Mouse (Mus musculus): ENCODE data around the gene Fbh1. TPM values are rescaled to one million over a fixed set of nuclear protein-coding genes. Genes with fewer than 3 reads are reported as not detected.
A peak's percentile ranks its signal among the peaks of the same experiment; 100 is the strongest.

Fbh1 gene
- total and polyA plus RNA-seq, 3 experiments: 30.2 to 46.4 (median 35.2) TPM

DNA sequence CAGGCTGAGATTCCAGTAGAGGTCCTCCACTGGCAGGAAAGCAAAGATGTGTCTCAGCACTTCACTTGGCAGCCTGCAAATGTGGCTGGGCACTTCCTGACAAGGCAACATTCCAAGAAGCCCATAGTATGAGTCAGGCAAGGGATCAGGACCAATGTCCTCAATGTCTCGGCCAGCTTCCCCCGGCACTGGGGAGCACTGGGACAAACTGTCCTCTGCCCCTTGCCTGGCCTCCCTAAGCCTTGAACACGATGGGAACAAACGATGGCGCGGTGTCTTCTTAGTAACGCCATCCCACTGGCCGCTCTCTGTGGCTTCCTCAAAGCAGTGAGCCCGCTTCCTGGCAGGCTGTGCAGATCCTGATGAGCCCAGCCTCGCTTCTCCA is 10.2 kb downstream of the Fbh1 start:
- dilution Hi-C loops (cut with MboI; ENCODE audit: extremely low pct_ligation_motif_present, extremely low pct_unique_long_range_greater_than_20kb, low sequenced_read_pairs) (no loop called here), in situ Hi-C loops (cut with MboI; ENCODE audit: low pct_ligation_motif_present, low pct_unique_long_range_greater_than_20kb, low sequenced_read_pairs) (no loop called here)
- Histone ChIP-seq H3K9ac (ENCODE audit: insufficient read depth, low read depth) (no peak overlapping the region), H3K4me3 (replicated peaks in 1 of 3; ENCODE audit: low read depth in 2 of 3, low read length in 2 of 3, poor library complexity in 1 of 3) (no peak overlapping the region), H3K79me2 (replicated peaks; ENCODE audit: control insufficient read depth, extremely low read depth, insufficient read depth, poor library complexity, severe bottlenecking) (no peaks in the 10 kb centered on the region), H3K4me1 (ENCODE audit: control insufficient read depth in 1 of 2, insufficient read depth in 2 of 2) (peaks cover 9 to 44% of the 10 kb centered on the region in 2 experiments), H3K9me3 (replicated peaks; ENCODE audit: low read length) (no peaks in the 10 kb centered on the region), H3K27me3 (replicated peaks) (no peaks in the 10 kb centered on the region), H3K36me3 (replicated peaks in 1 of 2; ENCODE audit: control insufficient read depth in 1 of 2, insufficient read depth in 1 of 2, low read length in 1 of 2) (peaks cover 43 to 63% of the 10 kb centered on the region in 2 experiments), H3K27ac (ENCODE audit: insufficient read depth, low read depth) (no peak overlapping the region), H3K4me2 (ENCODE audit: insufficient read depth, low read depth, poor library complexity, severe bottlenecking) (no peak overlapping the region)
- TF ChIP-seq ELF1 (IDR thresholded peaks at IDR 0.05; ENCODE audit: low read depth, low read length) (no peak), TCF12 (IDR thresholded peaks at IDR 0.05; ENCODE audit: low read depth, low read length) (no peak), POLR2AphosphoS2 (IDR thresholded peaks at IDR 0.05; ENCODE audit: low read depth, low read length) (no peak), JUND (conservative IDR thresholded peaks at IDR 0.05; ENCODE audit: low read depth, low read length) (no peak), USF2 (conservative IDR thresholded peaks at IDR 0.05; ENCODE audit: low read depth, low read length) (no peak), BHLHE40 (IDR thresholded peaks at IDR 0.05; ENCODE audit: low read depth, low read length) (no peak), E2F4 (IDR thresholded peaks at IDR 0.05; ENCODE audit: insufficient replicate concordance, low read depth, low read length) (no peak), UBTF (IDR thresholded peaks at IDR 0.05; ENCODE audit: low read depth, low read length) (no peak), SMC3 (IDR thresholded peaks at IDR 0.05; ENCODE audit: low read depth, low read length) (no peak), JUN (IDR thresholded peaks at IDR 0.05; ENCODE audit: insufficient read depth, low read depth, low read length) (no peak), GABPA (IDR thresholded peaks at IDR 0.05; ENCODE audit: insufficient replicate concordance, low read depth, low read length) (no peak), ZMIZ1 (IDR thresholded peaks at IDR 0.05; ENCODE audit: low read depth, low read length) (no peak), MAZ (IDR thresholded peaks at IDR 0.05; ENCODE audit: low read depth, low read length) (no peak), RAD21 (IDR thresholded peaks at IDR 0.05; ENCODE audit: low read depth, low read length) (no peak), ZNF384 (IDR thresholded peaks at IDR 0.05; ENCODE audit: low read depth, low read length) (no peak), MYC (IDR thresholded peaks at IDR 0.05; ENCODE audit: low read depth, low read length) (no peak), MAX (IDR thresholded peaks at IDR 0.05; ENCODE audit: low read length) (no peak)
- no peak for DNase-seq (ENCODE audit: extremely low read depth)

DNA sequence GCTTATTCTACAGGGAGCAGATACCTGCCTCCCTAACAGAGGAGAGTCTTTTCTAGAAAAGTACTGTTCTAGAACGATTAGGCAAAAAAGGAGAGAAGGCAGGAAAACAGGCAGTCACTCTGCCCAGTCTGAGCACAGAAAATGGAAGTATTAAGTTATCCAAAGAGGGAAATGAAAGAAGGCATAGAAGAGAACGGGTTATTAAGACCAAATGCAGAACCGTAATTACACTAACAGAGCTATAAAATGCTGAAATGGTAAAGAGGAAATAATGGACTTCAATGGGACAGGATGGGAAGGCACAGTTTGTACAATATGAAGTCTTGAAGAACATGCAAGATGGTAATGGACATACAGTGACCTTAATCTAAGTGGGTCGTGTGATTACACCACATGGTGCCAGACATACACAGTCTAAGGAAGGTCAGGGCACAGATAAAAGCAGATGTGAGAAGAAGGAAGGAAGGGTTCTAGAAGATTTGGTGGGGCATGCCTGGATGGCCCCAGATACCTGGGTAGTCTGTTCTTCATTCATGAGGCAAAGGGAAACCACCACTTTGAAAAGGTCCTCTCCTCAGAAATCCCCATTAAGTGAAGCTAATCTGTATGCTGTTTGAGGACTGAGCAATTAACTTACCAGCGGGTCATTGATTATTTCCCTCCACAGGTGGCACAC is 10.8 kb downstream of the Fbh1 start:
- no peak overlapping the region for H3K4me2 ChIP-seq (ENCODE audit: insufficient read depth, low read depth, poor library complexity, severe bottlenecking)
- peaks cover 47 to 69% of the 10 kb centered on the region in 2 experiments for H3K36me3 ChIP-seq (replicated peaks in 1 of 2; ENCODE audit: control insufficient read depth in 1 of 2, insufficient read depth in 1 of 2, low read length in 1 of 2)
- H3K27me3 ChIP-seq (replicated peaks): no peaks in the 10 kb centered on the region
- peak; percentile 64 for DNase-seq (ENCODE audit: extremely low read depth)
- no peak overlapping the region for H3K4me3 ChIP-seq (replicated peaks in 1 of 3; ENCODE audit: low read depth in 2 of 3, low read length in 2 of 3, poor library complexity in 1 of 3)
- no peak overlapping the region for H3K9ac ChIP-seq (ENCODE audit: insufficient read depth, low read depth)
- in situ Hi-C loops (cut with MboI; ENCODE audit: low pct_ligation_motif_present, low pct_unique_long_range_greater_than_20kb, low sequenced_read_pairs): no loop called here
- peaks cover 9 to 41% of the 10 kb centered on the region in 2 experiments for H3K4me1 ChIP-seq (ENCODE audit: control insufficient read depth in 1 of 2, insufficient read depth in 2 of 2)
- H3K27ac ChIP-seq (ENCODE audit: insufficient read depth, low read depth): no peak overlapping the region
- TF ChIP-seq NRF1 (IDR thresholded peaks at IDR 0.05; ENCODE audit: low read depth, low read length) (no peak), IRF4 (IDR thresholded peaks at IDR 0.05; ENCODE audit: low read depth, low read length) (0 out of 2 replicates have a peak, but pooled peaks have one; percentile 11)
- no peaks in the 10 kb centered on the region for H3K79me2 ChIP-seq (replicated peaks; ENCODE audit: control insufficient read depth, extremely low read depth, insufficient read depth, poor library complexity, severe bottlenecking)
- dilution Hi-C loops (cut with MboI; ENCODE audit: extremely low pct_ligation_motif_present, extremely low pct_unique_long_range_greater_than_20kb, low sequenced_read_pairs): no loop called here
- H3K9me3 ChIP-seq (replicated peaks; ENCODE audit: low read length): no peaks in the 10 kb centered on the region

Measured in CH12.LX (cell line).